Mouse (Mus musculus) intestine, embryonic 14.5 days (tissue): Measurements from ENCODE around the gene 1700023F06Rik. TPM values are rescaled to one million over a fixed set of nuclear protein-coding genes. Genes with fewer than 3 reads are reported as not detected.

Experiments
- ATAC-seq: fragments of 200-750 bp; cut with Nextera tagmentation; replicated peaks from 2 replicates; pipeline ENCODE4 v1.8.0; 2017; ENCODE audit warnings: low read depth, moderate number of reproducible peaks, moderate TSS enrichment, moderate library complexity; ENCODE audit not compliant: low FRiP score, low TSS enrichment
- DNase-seq: peaks from one replicate; pipeline ENCODE4 v3.0.0-alpha.2; 2018; ENCODE audit warnings: low spot score
- H3K27ac ChIP-seq: fragments of 300-500 bp; sonication (generic); 2 replicates; pipeline ENCODE4 v1.5.1; 2014; ENCODE audit warnings: low read depth, mild to moderate bottlenecking, control low read depth
- H3K27me3 ChIP-seq: fragments of 300-500 bp; sonication (generic); replicated peaks from 2 replicates; pipeline ENCODE4 v1.6.1; 2014; ENCODE audit warnings: low read length, control low read depth; ENCODE audit not compliant: control insufficient read depth, insufficient read depth
- H3K36me3 ChIP-seq: fragments of 300-500 bp; sonication (generic); 2 replicates; pipeline ENCODE4 v1.6.1; 2014; ENCODE audit warnings: low read length, control low read depth; ENCODE audit not compliant: control insufficient read depth, insufficient read depth
- H3K4me1 ChIP-seq: fragments of 300-500 bp; sonication (generic); replicated peaks from 2 replicates; pipeline ENCODE4 v1.6.1; 2014; ENCODE audit warnings: low read length, control low read depth, mixed read lengths; ENCODE audit not compliant: control insufficient read depth, insufficient read depth
- H3K4me2 ChIP-seq: fragments of 300-500 bp; sonication (generic); 2 replicates; pipeline ENCODE4 v1.6.1; 2014; ENCODE audit warnings: low read length
- H3K4me3 ChIP-seq: fragments of 300-500 bp; sonication (generic); 2 replicates; pipeline ENCODE4 v1.5.1; 2014; ENCODE audit warnings: low read depth, low read length, control low read depth, mixed read lengths
- H3K9ac ChIP-seq: fragments of 300-500 bp; sonication (generic); 2 replicates; pipeline ENCODE4 v1.6.1; 2014; ENCODE audit warnings: mild to moderate bottlenecking, low read length
- H3K9me3 ChIP-seq: fragments of 300-500 bp; sonication (generic); 2 replicates; pipeline ENCODE4 v1.6.1; 2016; ENCODE audit warnings: low read length, control low read depth; ENCODE audit not compliant: control insufficient read depth
- WGBS: fragments of 180-500 bp; shearing (Covaris S2); extraction: QIAGEN DNeasy Blood & Tissue Kit; methylation state at CpG from one replicate; pipeline ENCODE4 v1.1.7; 2014; 5-methylcytosine and 5-hydroxymethylcytosine counted together
- polyA plus RNA-seq: library from polyadenylated mRNA; unstranded; fragments of >200 nt; fragmentation: Nextera tagmentation; extraction: Ambion mirVana; gene quantifications from 2 replicates; pipeline ENCODE4 v1.2.1, GENCODE M21; 2014

1700023F06Rik gene
- polyA plus RNA-seq, result 1.3 and 1.4 TPM in 2 replicates

DNA sequence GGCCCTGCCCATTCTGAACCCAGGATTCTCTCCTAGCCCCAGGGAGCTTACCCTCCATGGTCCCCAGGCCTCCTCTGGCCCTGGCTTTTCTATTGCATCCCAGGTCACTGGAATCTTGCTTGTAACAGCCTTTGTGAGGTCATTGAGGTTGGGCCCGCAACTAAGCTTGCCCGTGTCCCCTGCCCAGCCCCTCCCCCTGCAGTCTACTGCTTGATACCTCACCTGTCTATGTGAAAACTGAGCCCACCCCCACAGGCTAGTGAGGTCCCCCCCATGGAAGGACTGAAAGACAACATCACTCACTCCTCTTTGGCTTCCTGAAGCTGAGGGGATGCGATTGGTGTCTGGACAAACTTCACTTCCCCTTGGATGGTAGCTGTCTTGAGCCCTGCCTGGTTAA is at the start of gene 1700023F06Rik:
Gene 1700023F06Rik (minus strand): TSS at position 101 of the 400 bp plus-strand sequence.
- no peaks in the 10 kb centered on the region for H3K4me1 ChIP-seq
- DNase-seq (no peak), ATAC-seq (no peak)
- no peaks in the 10 kb centered on the region for H3K27me3 ChIP-seq
- no peaks in the 10 kb centered on the region for H3K9me3 ChIP-seq
- H3K9ac ChIP-seq, result no peak within 1 kb of the TSS
- H3K4me3 ChIP-seq, result no peak within 1 kb of the TSS
- H3K4me2 ChIP-seq, result no peak within 1 kb of the TSS
- WGBS, result 84% methylated on average over 3 of the region's 3 CpGs
- H3K27ac ChIP-seq, result no peak within 1 kb of the TSS
- no peaks in the 10 kb centered on the region for H3K36me3 ChIP-seq

DNA sequence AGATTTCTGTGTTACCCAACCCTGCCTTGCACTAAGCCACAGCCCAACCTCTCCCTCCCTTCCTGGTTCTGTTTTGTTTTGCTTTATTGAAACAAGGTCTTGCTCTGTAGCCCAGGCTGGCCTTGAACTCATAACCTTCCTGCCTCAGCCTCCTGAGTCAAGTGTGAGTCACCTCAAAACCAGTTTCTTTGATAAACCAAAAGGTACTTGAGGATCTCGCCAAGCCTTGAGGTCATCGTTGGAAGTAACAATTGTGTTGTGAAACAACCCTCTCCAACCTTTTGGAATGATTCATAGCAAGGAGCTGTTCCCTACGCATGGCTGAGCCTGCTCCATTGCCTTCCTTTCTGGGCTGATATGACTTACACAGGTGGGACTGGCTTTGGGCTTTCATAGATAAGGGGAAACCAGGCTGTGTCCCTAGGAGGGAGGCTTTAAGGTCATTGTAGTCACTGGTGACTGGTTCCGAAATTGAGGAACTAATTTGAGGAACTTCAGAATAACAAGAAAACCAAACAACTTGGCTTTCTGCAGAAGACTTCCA is 49.7 kb upstream of the 1700023F06Rik start:
- 91% methylated on average over 4 of the region's 4 CpGs for WGBS

DNA sequence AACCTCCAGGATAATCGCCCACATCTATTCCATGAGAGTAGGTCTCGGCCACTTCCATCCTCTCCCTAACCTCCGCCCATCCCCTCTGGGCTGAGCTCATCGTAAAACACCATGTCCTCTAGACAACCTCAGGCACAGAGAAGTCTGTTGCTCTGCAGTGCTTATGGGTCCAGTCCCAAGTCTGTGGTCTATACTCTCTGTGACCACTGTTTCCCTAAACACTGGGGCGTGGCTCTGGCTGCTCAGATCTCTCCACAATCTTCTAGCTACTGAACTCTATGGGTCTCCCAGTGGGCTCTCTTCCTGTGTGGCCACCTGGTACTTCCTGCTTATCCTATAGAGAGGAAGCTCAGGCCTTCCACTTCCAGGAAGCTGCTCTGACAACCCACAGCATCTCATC is 45.2 kb upstream of the 1700023F06Rik start:
- H3K4me2 ChIP-seq, result no peak overlapping the region
- DNase-seq, result no peak
- H3K9ac ChIP-seq, result no peak overlapping the region
- WGBS, result 85% methylated on average over 5 of the region's 5 CpGs
- H3K4me1 ChIP-seq, result peaks cover 11% of the 10 kb centered on the region
- no peaks in the 10 kb centered on the region for H3K36me3 ChIP-seq
- H3K27ac ChIP-seq, result no peak overlapping the region
- H3K27me3 ChIP-seq, result no peaks in the 10 kb centered on the region
- no peaks in the 10 kb centered on the region for H3K9me3 ChIP-seq
- ATAC-seq, result no peak
- no peak overlapping the region for H3K4me3 ChIP-seq

More for the DNA sequence above, 49.7 kb upstream of the 1700023F06Rik start:
- peaks cover 14% of the 10 kb centered on the region for H3K4me1 ChIP-seq
- H3K27me3 ChIP-seq, result no peaks in the 10 kb centered on the region
- H3K27ac ChIP-seq, result no peak overlapping the region
- H3K36me3 ChIP-seq, result no peaks in the 10 kb centered on the region
- H3K9me3 ChIP-seq, result no peaks in the 10 kb centered on the region
- H3K9ac ChIP-seq, result no peak overlapping the region
- H3K4me2 ChIP-seq, result no peak overlapping the region
- DNase-seq (no peak), ATAC-seq (no peak)
- no peak overlapping the region for H3K4me3 ChIP-seq

DNA sequence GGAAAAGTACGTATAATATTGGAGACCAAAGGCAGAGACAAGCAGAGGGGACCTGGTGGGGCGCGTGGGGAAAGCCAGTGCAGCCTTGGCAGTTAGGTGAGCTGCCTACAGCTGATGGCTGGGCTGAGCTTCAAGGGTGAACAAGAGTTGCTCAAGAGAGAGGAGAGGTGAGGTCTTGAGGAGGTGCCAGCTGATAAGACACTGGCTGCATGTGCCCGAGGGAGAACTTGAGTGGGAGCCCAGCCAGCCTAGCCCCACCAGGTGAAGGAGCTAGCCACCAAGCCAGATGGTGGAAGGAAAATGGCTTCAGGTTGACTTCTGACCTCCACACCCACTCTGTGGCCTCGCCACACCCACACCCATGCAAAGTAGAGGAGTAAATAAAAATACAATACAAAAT is 44.0 kb upstream of the 1700023F06Rik start:
- Histone ChIP-seq H3K4me2 (no peak overlapping the region), H3K27me3 (no peaks in the 10 kb centered on the region), H3K4me1 (peaks cover 22% of the 10 kb centered on the region), H3K4me3 (no peak overlapping the region), H3K9ac (no peak overlapping the region), H3K27ac (no peak overlapping the region), H3K9me3 (no peaks in the 10 kb centered on the region), H3K36me3 (no peaks in the 10 kb centered on the region)
- ATAC-seq (no peak), DNase-seq (no peak)
- 88% methylated on average over 5 of the region's 5 CpGs for WGBS

DNA sequence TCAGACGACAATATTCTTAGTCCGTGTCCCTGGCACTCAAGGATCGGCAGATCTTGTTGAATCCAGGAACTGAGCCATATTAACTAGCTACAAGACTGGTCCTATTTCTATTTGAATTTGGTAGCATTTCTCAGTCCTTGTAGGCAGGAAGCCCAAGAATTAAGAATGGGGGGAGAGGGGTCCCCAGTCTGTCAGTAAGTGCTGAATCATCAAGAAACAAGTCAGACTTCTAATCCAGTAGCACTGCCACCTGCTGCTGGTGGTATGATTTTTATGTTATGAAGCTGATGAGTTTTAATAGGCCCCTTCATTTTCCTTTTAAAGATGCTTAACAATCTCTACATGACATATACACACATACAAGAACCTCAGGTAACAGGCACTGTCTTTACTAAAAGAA is 42.0 kb upstream of the 1700023F06Rik start:
- H3K27me3 ChIP-seq, result no peaks in the 10 kb centered on the region
- no peak overlapping the region for H3K4me2 ChIP-seq
- H3K4me3 ChIP-seq, result no peak overlapping the region
- H3K9me3 ChIP-seq, result no peaks in the 10 kb centered on the region
- no peak overlapping the region for H3K27ac ChIP-seq
- ATAC-seq (no peak), DNase-seq (no peak)
- H3K9ac ChIP-seq, result no peak overlapping the region
- WGBS, result 88% methylated on average over 3 of the region's 3 CpGs
- H3K4me1 ChIP-seq, result peaks cover 39% of the 10 kb centered on the region
- no peaks in the 10 kb centered on the region for H3K36me3 ChIP-seq

DNA sequence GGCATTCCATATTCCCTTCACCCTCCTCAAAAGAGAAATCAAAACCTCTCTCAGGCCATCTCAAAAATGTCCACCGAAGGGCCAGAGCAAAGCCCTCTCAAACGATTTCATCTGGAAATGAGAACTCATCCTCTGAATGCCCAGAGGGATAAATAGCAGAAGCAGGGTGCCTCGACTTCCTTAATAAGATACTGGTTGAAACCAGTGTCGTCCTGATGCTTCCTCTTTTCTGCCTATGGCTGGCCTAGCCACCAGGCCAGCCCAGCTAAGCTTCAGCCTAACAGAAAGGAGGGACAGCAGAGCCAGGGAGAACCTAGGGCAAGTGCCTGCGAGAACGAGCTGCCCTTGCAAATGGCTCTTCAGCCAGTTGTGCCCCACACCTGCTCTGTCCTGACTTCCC is 41.2 kb upstream of the 1700023F06Rik start:
- ATAC-seq (no peak), DNase-seq (no peak)
- Histone ChIP-seq H3K4me3 (no peak overlapping the region), H3K27ac (no peak overlapping the region), H3K27me3 (no peaks in the 10 kb centered on the region), H3K4me1 (peaks cover 39% of the 10 kb centered on the region), H3K4me2 (no peak overlapping the region), H3K9me3 (no peaks in the 10 kb centered on the region), H3K9ac (no peak overlapping the region), H3K36me3 (no peaks in the 10 kb centered on the region)
- 62% methylated on average over 6 of the region's 6 CpGs for whole genome bisulfite sequencing

DNA sequence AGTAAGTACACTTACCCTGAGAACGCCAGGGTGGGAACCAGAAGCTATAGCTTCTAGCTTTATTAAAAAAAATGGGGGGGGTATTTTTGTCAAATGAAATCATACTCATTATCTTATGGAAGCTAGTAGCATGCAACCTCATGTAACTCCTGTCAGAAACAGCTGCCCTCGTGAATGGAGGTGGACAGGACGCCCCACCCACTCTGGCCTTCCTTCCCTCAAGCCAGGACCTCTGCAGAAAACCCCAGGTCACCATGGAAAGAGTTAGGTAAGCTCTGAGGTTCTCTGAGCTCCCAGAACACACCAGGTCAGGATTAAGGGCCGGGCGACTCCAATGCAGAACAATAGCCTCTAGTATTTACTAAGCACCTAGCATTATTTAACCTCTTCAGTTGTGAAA is 40.5 kb upstream of the 1700023F06Rik start:
- H3K27ac ChIP-seq, result no peak overlapping the region
- peaks cover 39% of the 10 kb centered on the region for H3K4me1 ChIP-seq
- no peaks in the 10 kb centered on the region for H3K9me3 ChIP-seq
- no peak for ATAC-seq
- H3K27me3 ChIP-seq, result no peaks in the 10 kb centered on the region
- no peak overlapping the region for H3K4me3 ChIP-seq
- no peaks in the 10 kb centered on the region for H3K36me3 ChIP-seq
- no peak overlapping the region for H3K4me2 ChIP-seq
- 71% methylated on average over 5 of the region's 5 CpGs for WGBS
- no peak overlapping the region for H3K9ac ChIP-seq
- no peak for DNase-seq

DNA sequence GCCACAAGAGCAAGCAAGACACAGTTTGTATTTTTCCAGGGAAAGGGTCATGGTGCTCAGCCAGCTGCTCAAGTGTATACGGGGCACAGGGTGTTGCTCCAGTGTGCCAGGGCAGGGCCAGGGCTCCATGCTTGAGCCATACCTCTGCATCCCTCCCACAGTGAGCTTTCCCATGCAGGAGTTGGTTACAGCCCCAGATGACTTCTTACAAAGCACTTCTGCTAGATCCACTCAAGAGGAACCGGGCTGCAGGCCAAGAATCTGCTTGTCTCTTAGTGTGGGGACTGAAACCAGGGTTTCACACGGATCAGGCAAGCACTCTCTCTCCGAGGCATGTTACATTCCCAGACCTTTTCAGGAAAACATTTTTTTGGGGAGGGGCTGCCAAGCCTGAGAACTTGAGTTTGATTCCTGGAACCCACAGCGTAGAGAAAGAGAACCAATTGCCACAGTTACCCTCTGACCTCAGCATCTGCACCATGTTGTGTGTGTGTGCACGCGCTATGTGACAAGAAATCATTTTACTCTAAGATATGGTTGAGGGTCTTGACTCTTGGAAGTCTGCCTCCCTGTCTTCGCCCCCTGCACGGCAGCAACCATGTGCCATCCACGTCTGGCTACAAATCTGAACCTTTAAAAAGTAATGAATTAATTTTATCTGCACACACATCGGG is 39.3 kb upstream of the 1700023F06Rik start:
- Histone ChIP-seq H3K9me3 (no peaks in the 10 kb centered on the region), H3K36me3 (no peaks in the 10 kb centered on the region), H3K27me3 (no peaks in the 10 kb centered on the region), H3K4me3 (no peak overlapping the region), H3K9ac (no peak overlapping the region), H3K27ac (peak overlapping the region; percentile 65), H3K4me2 (no peak overlapping the region), H3K4me1 (peaks cover 36% of the 10 kb centered on the region)
- 0 out of 2 replicates have a peak, but pooled peaks have one; percentile 25 for ATAC-seq
- peak; percentile 83 for DNase-seq
- 48% methylated on average over 11 of the region's 11 CpGs for WGBS
